Mouse (Mus musculus) testis, adult 2 months (tissue): Measurements from ENCODE around the gene Sp100.

Experiments used
- CTCF ChIP-seq: fragments of 200-500 bp; IDR thresholded peaks from 2 replicates; pipeline ENCODE4 v1.5.1; 2012; ENCODE audit warnings: low read depth, mild to moderate bottlenecking, inconsistent platforms, low read length, moderate library complexity; ENCODE audit not compliant: control insufficient read depth, insufficient read depth, insufficient replicate concordance
- POLR2A ChIP-seq: fragments of 200-500 bp; IDR thresholded peaks from 2 replicates; pipeline ENCODE4 v1.6.1; 2012; ENCODE audit warnings: low read depth, mild to moderate bottlenecking, inconsistent platforms, low read length, moderate library complexity; ENCODE audit not compliant: control insufficient read depth

GRCm38 (mm10) chr1:85720220-85720893 is 70.6 kb downstream of the Sp100 start:
- no peak for TF ChIP-seq CTCF
- TF ChIP-seq POLR2A, result no peak
